Mouse (Mus musculus) C3H10T1/2 (cell line): ENCODE results near the gene Tmem119. TPM values are rescaled to one million over a fixed set of nuclear protein-coding genes. Genes with fewer than 3 reads are reported as not detected.

Experiments used
- polyA plus RNA-seq, 2 experiments: library from polyadenylated mRNA; unstranded; fragments of >200 nt; fragmentation: generic; extraction: Trizol; gene quantifications; one replicate each; pipeline ENCODE4 v1.2.1; 2012; ENCODE audit warnings: missing spikeins in 2 of 2

Gene Tmem119
- 10 to 100 TPM in 1 of 2 experiments, 1 to 10 TPM in 1; 8.0 to 30.4 TPM for polyA plus RNA-seq

GRCm38 (mm10) chr5:113800280-113800679, at the start of gene Tmem119:
Tmem119 (minus strand) TSS chr5:113800516.

DNA sequence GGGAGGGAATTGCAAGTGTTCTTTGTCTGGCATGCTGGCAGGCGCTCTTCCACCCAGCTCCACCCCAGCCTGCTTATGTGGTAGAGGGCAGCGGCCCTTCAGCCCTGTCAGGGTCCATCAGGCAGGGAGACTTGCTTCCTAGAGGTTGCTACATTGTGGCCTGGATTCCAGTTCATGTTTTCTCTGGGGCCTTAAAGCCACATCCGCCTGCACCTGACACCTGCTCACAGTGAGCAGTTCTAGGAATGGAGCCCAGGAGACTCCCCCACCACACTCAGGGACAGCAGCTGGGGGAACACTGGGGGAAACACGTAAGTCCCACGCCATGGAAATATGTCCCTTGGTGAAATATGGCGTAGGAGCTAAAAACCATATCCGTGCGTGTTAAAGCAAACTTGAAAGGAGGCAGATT, 32.2 kb upstream of the Tmem119 start, which contains the start of gene Selplg:
Gene Selplg, minus strand, starts transcription at position 155 of the 412 bp plus-strand sequence.

DNA sequence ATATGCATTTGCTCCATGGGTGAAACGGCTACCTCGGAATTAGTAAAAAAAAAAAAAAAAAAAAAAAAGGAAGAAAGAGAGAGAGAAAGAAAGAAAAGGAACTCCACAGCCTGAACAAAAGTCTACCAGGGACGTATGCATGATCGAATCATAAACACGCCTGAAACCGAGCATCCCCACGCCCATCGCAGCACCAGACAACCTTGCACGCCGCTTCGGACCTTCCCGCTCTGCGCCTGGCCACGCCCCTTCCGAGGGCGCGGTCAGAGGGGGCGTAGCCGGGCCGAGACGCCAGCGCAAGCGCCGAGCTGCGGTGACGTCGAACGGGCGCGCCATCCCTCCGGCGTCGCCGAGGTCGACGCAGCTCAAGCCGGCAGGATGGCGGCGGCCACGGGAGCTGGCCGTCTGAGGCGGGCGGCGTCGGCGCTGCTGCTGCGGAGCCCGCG, 27.8 kb downstream of the Tmem119 start, which contains the start of the genes Sart3 and Iscu:
Gene Sart3, minus strand, starts transcription at position 61 of the 446 bp plus-strand sequence.
Gene Iscu, plus strand, starts transcription at position 299 of the 446 bp plus-strand sequence.

Other genes starting within 250 kb of the Tmem119 start
- 10 to 100 TPM in 1 of 2 experiments, 1 to 10 TPM in 1; 2.7 to 12.4 TPM for gene Cmklr1, start 150.1 kb downstream of the Tmem119 start, polyA plus RNA-seq
- gene 1700069L16Rik, start 75.7 kb downstream of the Tmem119 start, polyA plus RNA-seq, result not detected
- gene Ficd, start 64.7 kb downstream of the Tmem119 start, polyA plus RNA-seq, result 1 to 10 TPM in 1 of 2 experiments, under 1 TPM in 1; 0.92 to 4.2 TPM
- 10 to 100 TPM; 16.2 to 23.0 TPM for gene Sart3, start 28.0 kb downstream of the Tmem119 start, polyA plus RNA-seq
- gene Iscu, start 27.8 kb downstream of the Tmem119 start, polyA plus RNA-seq, result 100 to 1,000 TPM in 1 of 2 experiments, 10 to 100 TPM in 1; 55.5 to 104 TPM
- gene Selplg, start 32.1 kb upstream of the Tmem119 start, polyA plus RNA-seq, result not detected
- gene Coro1c, start 108.2 kb upstream of the Tmem119 start, polyA plus RNA-seq, result 10 to 100 TPM; 25.0 to 48.5 TPM
- 1 to 10 TPM in 1 of 2 experiments, under 1 TPM in 1; 0.90 to 4.2 TPM for gene Ssh1, start 193.4 kb upstream of the Tmem119 start, polyA plus RNA-seq
- gene Dao, start 203.2 kb upstream of the Tmem119 start, polyA plus RNA-seq, result under 1 TPM in 1 of 2 experiments, not detected in 1; 0.04 TPM